Mouse (Mus musculus) small intestine, adult 2 months (tissue): Measurements from ENCODE around the gene Irs4.

ENCODE experiments used
- CTCF ChIP-seq: fragments of 200-500 bp; IDR thresholded peaks from 2 replicates; pipeline ENCODE4 v1.5.1; 2012; ENCODE audit warnings: low read depth, mild to moderate bottlenecking, control low read depth, inconsistent platforms, low read length, moderate library complexity, mixed read lengths; ENCODE audit not compliant: insufficient replicate concordance, insufficient read length; ENCODE audit errors: extremely low read depth
- POLR2A ChIP-seq: fragments of 200-500 bp; IDR thresholded peaks from 2 replicates; pipeline ENCODE4 v1.6.1; 2012; ENCODE audit warnings: low read depth, mild to moderate bottlenecking, control low read depth, inconsistent platforms, low read length, moderate library complexity

- TF ChIP-seq POLR2A: no peak
- TF ChIP-seq CTCF: no peak
Observed at GRCm38 (mm10) chrX:141723936-141724335, 1.1 kb downstream of the Irs4 start.
